ENCODE assay signal across 26 mouse cellular contexts in genomic region chr17:7258748-7259359, GRCm38 (mm10).
DNase-seq lines count a peak whose midpoint lies in the region; ATAC-seq and TF ChIP-seq lines count a peak whose summit lies in the region.
"Had no signal": no experiment of that assay in that cellular context is flagged by ENCODE, and none has a peak within 500 bp of the region (broad histone marks: within the 10 kb centered on the region; RNA-seq: fewer than 3 reads in every experiment).

No protein-coding gene starts in this region.

- no peaks in the 10 kb centered on the region for H3K27me3 ChIP-seq in forebrain, embryonic 16.5 days (replicated peaks; ENCODE audit: control insufficient read depth, insufficient read depth, low read length)
- no peaks in the 10 kb centered on the region for H3K27me3 ChIP-seq in forebrain, embryonic 13.5 days
- H3K27me3 ChIP-seq in heart, embryonic 13.5 days (replicated peaks) = no peaks in the 10 kb centered on the region
- H3K27me3 ChIP-seq in heart, embryonic 12.5 days (replicated peaks) = no peaks in the 10 kb centered on the region
- H3K27me3 ChIP-seq in testis, adult 2 months (ENCODE audit: control insufficient read depth, insufficient read depth, low read length) = no peaks in the 10 kb centered on the region
- H3K27me3 ChIP-seq: embryonic facial prominence, embryonic 12.5 days; hindbrain, embryonic 13.5 days; liver, embryonic 12.5 days; megakaryocyte, embryonic 14.5 days; midbrain, embryonic 12.5 days; neural tube, embryonic 12.5 days; Patski had no signal

- no peak overlapping the region for H3K27ac ChIP-seq in forebrain, embryonic 16.5 days (ENCODE audit: low read length)
- H3K27ac ChIP-seq in forebrain, embryonic 13.5 days = no peak overlapping the region
- H3K27ac ChIP-seq in heart, embryonic 13.5 days (replicated peaks) = peak overlapping the region; percentile 77; the same call in 1 of the 2 replicates
- no peak overlapping the region for H3K27ac ChIP-seq in heart, embryonic 12.5 days (ENCODE audit: poor library complexity, severe bottlenecking)
- H3K27ac ChIP-seq in testis, adult 2 months (ENCODE audit: control insufficient read depth, insufficient read depth, low read depth, low read length) = peak overlapping the region; percentile 74
- H3K27ac ChIP-seq: embryonic facial prominence, embryonic 12.5 days; hindbrain, embryonic 13.5 days; liver, embryonic 12.5 days; midbrain, embryonic 12.5 days; neural tube, embryonic 12.5 days had no signal

- H3K4me3 ChIP-seq in forebrain, embryonic 16.5 days (replicated peaks; ENCODE audit: low read length) = no peak overlapping the region
- no peak overlapping the region for H3K4me3 ChIP-seq in forebrain, embryonic 13.5 days
- H3K4me3 ChIP-seq in heart, embryonic 13.5 days = no peak overlapping the region
- no peak overlapping the region for H3K4me3 ChIP-seq in heart, embryonic 12.5 days
- H3K4me3 ChIP-seq in testis, adult 2 months (ENCODE audit: control insufficient read depth, low read depth, low read length) = no peak overlapping the region
- H3K4me3 ChIP-seq: embryonic facial prominence, embryonic 12.5 days; hindbrain, embryonic 13.5 days; liver, embryonic 12.5 days; megakaryocyte, embryonic 14.5 days; midbrain, embryonic 12.5 days; myocyte; neural tube, embryonic 12.5 days had no signal

- 0 out of 2 replicates have a peak, but pooled peaks cover 2% of the 10 kb centered on the region for H3K4me1 ChIP-seq in forebrain, embryonic 16.5 days (replicated peaks; ENCODE audit: control insufficient read depth, insufficient read depth, low read length)
- H3K4me1 ChIP-seq in forebrain, embryonic 13.5 days = no peaks in the 10 kb centered on the region
- H3K4me1 ChIP-seq in heart, embryonic 13.5 days = peaks cover 60% of the 10 kb centered on the region
- H3K4me1 ChIP-seq in heart, embryonic 12.5 days (replicated peaks) = peaks cover 43% of the 10 kb centered on the region
- H3K4me1 ChIP-seq in testis, adult 2 months (ENCODE audit: control insufficient read depth, insufficient read depth, low read length) = no peaks in the 10 kb centered on the region; the same call in 1 of the 2 replicates
- H3K4me1 ChIP-seq: megakaryocyte, embryonic 14.5 days had no signal

- ATAC-seq in forebrain, embryonic 16.5 days = peak; percentile 54
- no peak for ATAC-seq in forebrain, embryonic 13.5 days
- no peak for ATAC-seq in heart, embryonic 13.5 days (ENCODE audit: extremely low read depth, insufficient number of reproducible peaks, low FRiP score, low TSS enrichment)
- ATAC-seq in heart, embryonic 12.5 days (ENCODE audit: insufficient number of reproducible peaks, low FRiP score) = no peak
- ATAC-seq: liver, embryonic 12.5 days; liver, postnatal 0 days; Patski had no signal

- H3K36me3 ChIP-seq in forebrain, embryonic 16.5 days (ENCODE audit: control insufficient read depth, insufficient read depth) = no peaks in the 10 kb centered on the region
- peaks cover 24% of the 10 kb centered on the region for H3K36me3 ChIP-seq in forebrain, embryonic 13.5 days (ENCODE audit: poor library complexity, severe bottlenecking)
- peaks cover 54% of the 10 kb centered on the region for H3K36me3 ChIP-seq in heart, embryonic 13.5 days
- peaks cover 46% of the 10 kb centered on the region for H3K36me3 ChIP-seq in heart, embryonic 12.5 days
- no peaks in the 10 kb centered on the region for H3K36me3 ChIP-seq in testis, adult 2 months (ENCODE audit: control insufficient read depth, insufficient read depth, low read length)
- H3K36me3 ChIP-seq: liver, embryonic 12.5 days had no signal

- no peak for TF ChIP-seq CTCF in testis, adult 2 months (IDR thresholded peaks at IDR 0.05; ENCODE audit: control insufficient read depth, insufficient read depth, insufficient replicate concordance, low read depth, low read length)

- no peak for DNase-seq in testis, postnatal 10 days (ENCODE audit: low spot score)
- DNase-seq in thymus, postnatal 10 days (ENCODE audit: low spot score in 2 of 2) = no peak
- DNase-seq: adrenal gland, postnatal 10 days; cerebellum, adult 11-12 months; cerebellum, adult 9-11 months; embryo, embryonic 11 days; gastrocnemius, postnatal 14 days; heart, postnatal 4 days; kidney, adult 11 months; kidney, postnatal 14 days; liver, postnatal 0 days; lung, postnatal 36 days; right cerebral cortex, postnatal 25 days had no signal

- no peak overlapping the region for H3K9ac ChIP-seq in forebrain, embryonic 16.5 days (replicated peaks; ENCODE audit: low read depth, low read length)
- H3K9ac ChIP-seq in forebrain, embryonic 13.5 days = no peak overlapping the region
- H3K9ac ChIP-seq in heart, embryonic 13.5 days = no peak overlapping the region
- no peak overlapping the region for H3K9ac ChIP-seq in heart, embryonic 12.5 days
- H3K9ac ChIP-seq: embryonic facial prominence, embryonic 12.5 days; hindbrain, embryonic 13.5 days; liver, embryonic 12.5 days; liver, postnatal 0 days; midbrain, embryonic 12.5 days; neural tube, embryonic 12.5 days had no signal

- 78% methylated on average over 15 of the region's 15 CpGs for WGBS in forebrain, embryonic 16.5 days
- 85% methylated on average over 15 of the region's 15 CpGs for WGBS in forebrain, embryonic 13.5 days
- WGBS in heart, embryonic 13.5 days = 69% methylated on average over 15 of the region's 15 CpGs
- WGBS in heart, embryonic 12.5 days = 78% methylated on average over 15 of the region's 15 CpGs

- H3K9me3 ChIP-seq in forebrain, embryonic 16.5 days (ENCODE audit: control insufficient read depth, low read length) = no peaks in the 10 kb centered on the region
- H3K9me3 ChIP-seq in forebrain, embryonic 13.5 days (replicated peaks) = no peaks in the 10 kb centered on the region
- no peaks in the 10 kb centered on the region for H3K9me3 ChIP-seq in heart, embryonic 13.5 days
- H3K9me3 ChIP-seq in heart, embryonic 12.5 days (replicated peaks) = no peaks in the 10 kb centered on the region
- H3K9me3 ChIP-seq: embryonic facial prominence, embryonic 12.5 days; hindbrain, embryonic 13.5 days; liver, embryonic 12.5 days; megakaryocyte, embryonic 14.5 days; midbrain, embryonic 12.5 days; neural tube, embryonic 12.5 days had no signal

- no peak for TF ChIP-seq POLR2A in testis, adult 2 months (IDR thresholded peaks at IDR 0.05; ENCODE audit: control insufficient read depth, low read depth, low read length)

- H3K4me2 ChIP-seq in forebrain, embryonic 16.5 days (ENCODE audit: low read length) = no peak overlapping the region
- H3K4me2 ChIP-seq in forebrain, embryonic 13.5 days = no peak overlapping the region
- H3K4me2 ChIP-seq in heart, embryonic 13.5 days = no peak overlapping the region
- no peak overlapping the region for H3K4me2 ChIP-seq in heart, embryonic 12.5 days
- H3K4me2 ChIP-seq: embryonic facial prominence, embryonic 12.5 days; hindbrain, embryonic 13.5 days; liver, embryonic 12.5 days; midbrain, embryonic 12.5 days; neural tube, embryonic 12.5 days had no signal

Comparison
In these comparisons a context has a peak if more than half of its experiments do, and no peak if none do; other contexts are left out.
1. H3K27ac ChIP-seq: peak in heart, embryonic 13.5 days (single experiment) and testis, adult 2 months (single experiment); none in forebrain, embryonic 16.5 days (single experiment), forebrain, embryonic 13.5 days (single experiment) and heart, embryonic 12.5 days (single experiment).